Mouse (Mus musculus) embryonic facial prominence, embryonic 15.5 days (tissue): ENCODE measurements at regions not wholly inside any gene's neighbourhood (a gene's known extent, or its start where the extent isn't known, plus 50 kb on each side); places are given as distances from the start of the nearest gene placed in this dataset.

Source experiments
- ATAC-seq: fragments of 200-750 bp; cut with Nextera tagmentation; 2 replicates; pipeline ENCODE4 v1.8.0; 2017; ENCODE audit warnings: low read depth, moderate TSS enrichment; ENCODE audit not compliant: insufficient number of reproducible peaks, low FRiP score, low TSS enrichment
- H3K27ac ChIP-seq: fragments of 300-500 bp; sonication (generic); replicated peaks from 2 replicates; pipeline ENCODE4 v1.5.1; 2015; ENCODE audit warnings: mild to moderate bottlenecking, inconsistent platforms
- H3K27me3 ChIP-seq: fragments of 300-500 bp; sonication (generic); 2 replicates; pipeline ENCODE4 v1.6.1; 2015; ENCODE audit warnings: inconsistent platforms
- H3K36me3 ChIP-seq: fragments of 300-500 bp; sonication (generic); 2 replicates; pipeline ENCODE4 v1.6.1; 2015; ENCODE audit warnings: mild to moderate bottlenecking, inconsistent platforms
- H3K4me1 ChIP-seq: fragments of 300-500 bp; sonication (generic); 2 replicates; pipeline ENCODE4 v1.6.1; 2015; ENCODE audit warnings: inconsistent platforms
- H3K4me2 ChIP-seq: fragments of 300-500 bp; sonication (generic); replicated peaks from 2 replicates; pipeline ENCODE4 v1.6.1; 2015; ENCODE audit warnings: mild to moderate bottlenecking, inconsistent platforms
- H3K4me3 ChIP-seq: fragments of 300-500 bp; sonication (generic); replicated peaks from 2 replicates; pipeline ENCODE4 v1.5.1; 2015; ENCODE audit warnings: mild to moderate bottlenecking, inconsistent platforms
- H3K9ac ChIP-seq: fragments of 300-500 bp; sonication (generic); 2 replicates; pipeline ENCODE4 v1.6.1; 2015; ENCODE audit warnings: inconsistent platforms
- H3K9me3 ChIP-seq: fragments of 300-500 bp; sonication (generic); replicated peaks from 2 replicates; pipeline ENCODE4 v1.6.1; 2016; ENCODE audit warnings: inconsistent platforms
- WGBS: fragments of 180-500 bp; shearing (Covaris S2); methylation state at CpG from one replicate; pipeline ENCODE4 v1.1.7; 2015; 5-methylcytosine and 5-hydroxymethylcytosine counted together

DNA sequence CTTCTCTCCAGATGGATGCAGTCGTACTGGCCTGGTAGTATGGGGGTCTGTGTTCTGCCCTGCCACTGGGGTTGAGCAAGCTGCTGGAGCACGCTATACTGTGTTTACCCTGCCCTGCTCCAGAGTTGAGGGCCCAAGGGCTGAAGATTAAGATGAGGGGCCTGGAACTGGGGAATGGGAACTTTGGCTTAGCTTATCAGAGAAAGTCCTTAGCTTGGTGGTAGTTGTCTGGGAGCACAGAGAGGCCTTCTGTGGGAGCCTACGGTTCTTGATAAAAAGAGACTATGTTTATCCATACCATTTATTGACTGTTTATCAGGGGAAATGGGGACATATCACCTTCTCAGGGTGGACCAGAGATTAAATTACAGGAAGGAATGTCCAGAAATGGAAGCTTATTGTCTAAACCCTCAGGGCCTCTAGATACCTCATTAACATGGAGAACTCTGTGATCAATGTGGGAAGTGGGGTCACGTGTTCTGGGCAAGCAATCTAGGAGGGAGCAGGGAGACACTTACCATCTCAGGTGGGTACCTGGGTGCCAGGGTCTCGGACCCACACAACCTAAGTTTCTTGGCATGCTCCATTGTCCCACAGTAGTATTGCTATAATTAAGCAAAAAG is 58.7 kb downstream of the Mycn start:
- no peaks in the 10 kb centered on the region for H3K27me3 ChIP-seq
- no peak overlapping the region for H3K27ac ChIP-seq
- no peak overlapping the region for H3K4me2 ChIP-seq
- 85% methylated on average over 5 of the region's 5 CpGs for WGBS
- H3K36me3 ChIP-seq, result no peaks in the 10 kb centered on the region
- no peak overlapping the region for H3K9ac ChIP-seq
- H3K4me3 ChIP-seq, result no peak overlapping the region
- ATAC-seq, result no peak
- no peaks in the 10 kb centered on the region for H3K9me3 ChIP-seq
- H3K4me1 ChIP-seq, result no peaks in the 10 kb centered on the region

DNA sequence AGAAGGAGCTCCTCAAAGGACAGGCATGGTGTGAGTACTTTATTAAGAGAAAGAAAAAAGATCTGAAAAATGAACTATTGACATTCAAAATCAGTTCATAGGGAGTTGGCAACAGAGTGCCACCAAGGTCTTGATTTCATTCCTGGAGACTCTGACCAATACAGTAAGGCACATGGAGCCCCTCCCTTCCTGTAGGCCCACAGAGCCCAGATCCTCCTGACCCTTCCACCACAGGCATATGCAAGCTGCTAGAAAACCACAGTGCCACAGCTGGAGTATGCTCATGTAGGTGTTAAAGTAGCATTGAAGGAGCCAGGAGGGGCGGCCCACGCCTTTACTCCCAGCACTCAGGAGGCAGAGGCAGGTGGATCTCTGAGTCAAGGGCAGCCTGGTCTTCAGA is 63.7 kb downstream of the Mycn start:
- no peak for ATAC-seq
- no peaks in the 10 kb centered on the region for H3K27me3 ChIP-seq
- no peak overlapping the region for H3K4me3 ChIP-seq
- no peaks in the 10 kb centered on the region for H3K36me3 ChIP-seq
- no peaks in the 10 kb centered on the region for H3K9me3 ChIP-seq
- WGBS, result 95% methylated on average over 2 of the region's 2 CpGs
- no peak overlapping the region for H3K27ac ChIP-seq
- H3K4me2 ChIP-seq, result no peak overlapping the region
- H3K9ac ChIP-seq, result no peak overlapping the region
- H3K4me1 ChIP-seq, result no peaks in the 10 kb centered on the region

- no peaks in the 10 kb centered on the region for H3K27me3 ChIP-seq
- H3K4me1 ChIP-seq, result no peaks in the 10 kb centered on the region
- H3K4me3 ChIP-seq, result no peak overlapping the region
- H3K4me2 ChIP-seq, result no peak overlapping the region
- 67% methylated on average over 5 of the region's 5 CpGs for WGBS
- H3K27ac ChIP-seq, result no peak overlapping the region
- ATAC-seq, result 0 out of 2 replicates have a peak, but pooled peaks have one; percentile 58
- H3K36me3 ChIP-seq, result no peaks in the 10 kb centered on the region
- no peak overlapping the region for H3K9ac ChIP-seq
- H3K9me3 ChIP-seq, result no peaks in the 10 kb centered on the region
Observed at GRCm38 (mm10) chr12:12877539-12877938, 64.2 kb downstream of the Mycn start.

GRCm38 (mm10) chr12:12875976-12876745 is 65.6 kb downstream of the Mycn start:
- Histone ChIP-seq H3K36me3 (no peaks in the 10 kb centered on the region), H3K9me3 (no peaks in the 10 kb centered on the region), H3K4me2 (no peak overlapping the region), H3K4me3 (no peak overlapping the region), H3K9ac (no peak overlapping the region), H3K4me1 (no peaks in the 10 kb centered on the region), H3K27me3 (no peaks in the 10 kb centered on the region), H3K27ac (no peak overlapping the region)
- 69% methylated on average over 12 of the region's 12 CpGs for WGBS
- ATAC-seq, result no peak

DNA sequence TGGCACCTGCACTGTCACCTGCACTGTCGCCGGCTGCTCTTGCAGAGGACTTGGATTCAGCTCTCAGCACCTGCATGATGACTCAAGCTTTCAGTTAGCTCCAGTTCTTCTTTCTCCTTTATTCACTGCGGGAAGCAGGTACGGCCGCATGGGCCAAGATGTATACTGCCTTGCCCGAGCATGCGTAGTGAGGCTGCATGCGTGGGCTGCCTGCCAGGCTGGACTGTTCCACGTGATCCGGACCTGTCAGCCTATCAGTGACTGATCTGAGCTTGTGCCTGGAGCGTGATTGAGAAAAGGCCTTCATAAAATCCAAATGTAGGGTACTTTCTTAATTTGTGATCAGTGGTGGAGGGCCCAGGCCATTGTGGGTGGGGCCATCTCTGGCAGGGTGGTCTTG is 68.2 kb downstream of the Mycn start:
- no peaks in the 10 kb centered on the region for H3K9me3 ChIP-seq
- no peaks in the 10 kb centered on the region for H3K4me1 ChIP-seq
- no peaks in the 10 kb centered on the region for H3K36me3 ChIP-seq
- no peak overlapping the region for H3K27ac ChIP-seq
- no peak overlapping the region for H3K9ac ChIP-seq
- no peaks in the 10 kb centered on the region for H3K27me3 ChIP-seq
- no peak overlapping the region for H3K4me3 ChIP-seq
- 79% methylated on average over 11 of the region's 11 CpGs for WGBS
- no peak overlapping the region for H3K4me2 ChIP-seq
- no peak for ATAC-seq

GRCm38 (mm10) chr12:12872974-12873373 is 68.7 kb downstream of the Mycn start:
- no peak overlapping the region for H3K27ac ChIP-seq
- no peak for ATAC-seq
- 63% methylated on average over 4 of the region's 4 CpGs for WGBS
- H3K36me3 ChIP-seq, result no peaks in the 10 kb centered on the region
- H3K4me2 ChIP-seq, result no peak overlapping the region
- H3K27me3 ChIP-seq, result no peaks in the 10 kb centered on the region
- no peaks in the 10 kb centered on the region for H3K4me1 ChIP-seq
- no peak overlapping the region for H3K9ac ChIP-seq
- H3K9me3 ChIP-seq, result no peaks in the 10 kb centered on the region
- no peak overlapping the region for H3K4me3 ChIP-seq

DNA sequence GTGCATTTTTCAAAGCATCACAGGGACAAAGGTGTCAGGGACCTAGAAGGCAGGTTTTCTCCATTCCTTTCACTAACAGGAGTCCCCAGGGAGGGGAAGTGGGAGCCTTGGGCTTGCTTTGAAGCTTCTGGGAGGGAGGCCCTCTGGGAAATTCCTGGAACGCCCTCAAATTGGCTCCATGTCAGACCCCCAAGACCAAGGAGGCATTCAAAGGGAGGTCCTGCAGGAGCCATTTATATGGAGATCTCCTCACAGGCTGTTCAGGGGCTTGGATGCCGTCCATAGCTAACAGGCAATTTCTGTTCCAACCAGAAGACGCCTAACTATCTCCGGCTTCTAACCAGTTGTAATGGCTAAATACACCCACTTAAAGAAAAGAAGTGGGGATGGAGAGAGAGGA is 70.4 kb downstream of the Mycn start:
- no peak for ATAC-seq
- Histone ChIP-seq H3K27ac (no peak overlapping the region), H3K4me2 (no peak overlapping the region), H3K4me3 (no peak overlapping the region), H3K36me3 (no peaks in the 10 kb centered on the region), H3K4me1 (no peaks in the 10 kb centered on the region), H3K27me3 (no peaks in the 10 kb centered on the region), H3K9me3 (no peaks in the 10 kb centered on the region), H3K9ac (no peak overlapping the region)
- WGBS, result 53% methylated on average over 4 of the region's 4 CpGs

- H3K4me1 ChIP-seq, result no peaks in the 10 kb centered on the region
- 71% methylated on average over 10 of the region's 10 CpGs for WGBS
Observed at GRCm38 (mm10) chr12:12866590-12866989, 75.1 kb downstream of the Mycn start.

GRCm38 (mm10) chr12:12850681-12851080 is 91.0 kb downstream of the Mycn start:
- Histone ChIP-seq H3K9ac (no peak overlapping the region), H3K9me3 (no peaks in the 10 kb centered on the region), H3K4me1 (no peaks in the 10 kb centered on the region), H3K27me3 (no peaks in the 10 kb centered on the region), H3K27ac (no peak overlapping the region), H3K36me3 (no peaks in the 10 kb centered on the region), H3K4me2 (no peak overlapping the region), H3K4me3 (no peak overlapping the region)
- ATAC-seq, result no peak
- WGBS, result 32% methylated on average over 2 of the region's 2 CpGs

More at GRCm38 (mm10) chr12:12866590-12866989, 75.1 kb downstream of the Mycn start:
- no peaks in the 10 kb centered on the region for H3K36me3 ChIP-seq
- no peak overlapping the region for H3K27ac ChIP-seq
- H3K9ac ChIP-seq, result no peak overlapping the region
- no peaks in the 10 kb centered on the region for H3K27me3 ChIP-seq
- ATAC-seq, result no peak
- no peak overlapping the region for H3K4me2 ChIP-seq
- H3K9me3 ChIP-seq, result no peaks in the 10 kb centered on the region
- H3K4me3 ChIP-seq, result no peak overlapping the region

DNA sequence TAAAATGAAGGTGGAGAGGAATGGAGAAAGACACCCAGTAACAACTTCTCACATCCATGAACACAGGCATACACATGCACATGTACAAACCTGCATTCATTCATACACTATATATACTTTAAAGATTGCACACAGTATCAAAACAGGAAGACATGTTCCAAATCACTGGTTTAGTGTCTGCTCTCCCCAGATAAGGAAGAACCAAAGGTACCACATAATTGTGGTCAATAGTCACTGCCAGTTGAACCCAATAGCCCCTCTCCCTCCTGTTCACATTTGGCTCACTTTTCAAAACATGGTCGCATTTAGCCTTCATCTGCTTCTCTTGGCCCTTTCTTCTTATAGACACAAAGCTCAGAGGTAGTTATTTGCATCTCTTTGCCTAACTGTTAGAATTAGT is 95.0 kb downstream of the Mycn start:
- no peaks in the 10 kb centered on the region for H3K9me3 ChIP-seq
- 69% methylated on average over 1 of the region's 1 CpGs for WGBS
- H3K27me3 ChIP-seq, result no peaks in the 10 kb centered on the region
- no peak overlapping the region for H3K4me2 ChIP-seq
- H3K36me3 ChIP-seq, result no peaks in the 10 kb centered on the region
- no peak overlapping the region for H3K27ac ChIP-seq
- no peak for ATAC-seq
- H3K4me1 ChIP-seq, result peaks cover 3% of the 10 kb centered on the region; the same call in 1 of the 2 replicates
- no peak overlapping the region for H3K4me3 ChIP-seq
- H3K9ac ChIP-seq, result no peak overlapping the region

GRCm38 (mm10) chr12:12842247-12842957 is 99.3 kb downstream of the Mycn start:
- H3K9me3 ChIP-seq, result no peaks in the 10 kb centered on the region
- WGBS, result 32% methylated on average over 17 of the region's 17 CpGs
- no peak for ATAC-seq
- no peaks in the 10 kb centered on the region for H3K27me3 ChIP-seq
- H3K4me2 ChIP-seq, result no peak overlapping the region
- no peak overlapping the region for H3K4me3 ChIP-seq
- H3K27ac ChIP-seq, result no peak overlapping the region
- no peaks in the 10 kb centered on the region for H3K36me3 ChIP-seq
- H3K9ac ChIP-seq, result no peak overlapping the region
- H3K4me1 ChIP-seq, result peaks cover 7% of the 10 kb centered on the region; the same call in 1 of the 2 replicates
